ENCODE assay signal across 12 mouse cellular contexts in the genomic region with DNA sequence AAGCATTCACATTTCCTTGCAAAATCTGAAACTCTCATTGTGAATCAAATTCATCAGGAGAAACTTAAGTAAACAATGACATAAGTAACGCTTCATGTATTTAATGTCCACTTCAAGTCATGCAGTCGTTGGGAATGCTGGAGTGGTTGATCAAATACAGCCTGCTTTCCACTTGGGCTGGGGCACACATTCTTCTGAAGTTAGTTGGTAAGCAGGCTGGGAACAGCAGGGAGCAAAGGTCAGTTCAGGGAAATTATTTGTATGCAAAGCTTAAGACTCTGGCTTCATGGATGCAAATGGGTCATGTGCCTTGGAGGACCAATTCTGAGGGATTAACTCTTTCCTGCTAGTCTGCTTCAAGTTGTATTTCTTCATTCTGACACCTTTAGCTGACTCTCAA. TPM values are rescaled to one million over a fixed set of nuclear protein-coding genes. Genes with fewer than 3 reads are reported as not detected.
DNase-seq lines count a peak whose midpoint lies in the region; ATAC-seq and TF ChIP-seq lines count a peak whose summit lies in the region.
"Had no signal": no experiment of that assay in that cellular context is flagged by ENCODE, and none has a peak within 500 bp of the region (broad histone marks: within the 10 kb centered on the region; RNA-seq: fewer than 3 reads in every experiment).

No protein-coding gene starts in this region.

- no peak overlapping the region for H3K4me3 ChIP-seq in kidney, adult 2 months (ENCODE audit: insufficient read depth, low read depth, low read length)
- H3K4me3 ChIP-seq in lung, embryonic 16.5 days (ENCODE audit: low read length) = no peak overlapping the region
- H3K4me3 ChIP-seq: forebrain, embryonic 10.5 days had no signal

- no peak for TF ChIP-seq CTCF in kidney, adult 2 months (conservative IDR thresholded peaks at IDR 0.05; ENCODE audit: insufficient read depth, insufficient read length, low read depth, low read length)

- H3K27ac ChIP-seq in kidney, adult 2 months (ENCODE audit: insufficient read depth, low read depth, low read length) = peak overlapping the region; percentile 84
- peak overlapping the region; percentile 45 for H3K27ac ChIP-seq in lung, embryonic 16.5 days (ENCODE audit: low read length)

- peak; percentile 41 for DNase-seq in Muller cell, postnatal 12 days (ENCODE audit: inconsistent ontology term)
- peak; percentile 75 for DNase-seq in embryo, embryonic 10.5 days (ENCODE audit: low spot score)
- DNase-seq in kidney, adult 2 months = peak; percentile 92
- DNase-seq in heart, adult 9 months (ENCODE audit: low spot score in 2 of 2) = no peak
- no peak for DNase-seq in gastrocnemius, postnatal 10 days
- DNase-seq in T-cell, adult 2 months (ENCODE audit: low spot score) = no peak
- DNase-seq: cerebellum, postnatal 10 days; liver, postnatal 0 days had no signal

- no peak for TF ChIP-seq POLR2A in kidney, adult 2 months (IDR thresholded peaks at IDR 0.05; ENCODE audit: low read depth, low read length)

- H3K36me3 ChIP-seq in kidney, adult 2 months (ENCODE audit: control insufficient read depth, insufficient read depth, low read length) = no peaks in the 10 kb centered on the region
- H3K36me3 ChIP-seq in lung, embryonic 16.5 days (ENCODE audit: control insufficient read depth, insufficient read depth, low read length) = no peaks in the 10 kb centered on the region
- H3K36me3 ChIP-seq: G1E had no signal

- H3K9ac ChIP-seq in lung, embryonic 16.5 days (ENCODE audit: low read length) = no peak overlapping the region
- H3K9ac ChIP-seq: liver, postnatal 0 days had no signal

- ATAC-seq in lung, embryonic 16.5 days (ENCODE audit: low read depth) = peak; percentile 73
- ATAC-seq: liver, postnatal 0 days had no signal

- H3K4me1 ChIP-seq in kidney, adult 2 months (ENCODE audit: control insufficient read depth, insufficient read depth, low read length) = peaks cover 44% of the 10 kb centered on the region
- H3K4me1 ChIP-seq in lung, embryonic 16.5 days (replicated peaks; ENCODE audit: control insufficient read depth, insufficient read depth, low read length) = peaks cover 42% of the 10 kb centered on the region

- H3K9me3 ChIP-seq in lung, embryonic 16.5 days (ENCODE audit: control insufficient read depth, low read length) = no peaks in the 10 kb centered on the region
- H3K9me3 ChIP-seq: forebrain, embryonic 10.5 days had no signal

- 15% methylated on average over 2 of the region's 2 CpGs for WGBS in kidney, adult 2 months
- 7% methylated on average over 2 of the region's 2 CpGs for WGBS in lung, embryonic 16.5 days

- H3K27me3 ChIP-seq in kidney, adult 2 months (replicated peaks; ENCODE audit: control insufficient read depth, insufficient read depth, low read length) = no peaks in the 10 kb centered on the region
- H3K27me3 ChIP-seq in lung, embryonic 16.5 days (ENCODE audit: control insufficient read depth, insufficient read depth, low read depth, low read length) = no peaks in the 10 kb centered on the region

- H3K4me2 ChIP-seq in lung, embryonic 16.5 days (ENCODE audit: low read depth, low read length) = 0 out of 2 replicates have a peak overlapping the region, but pooled peaks have one; percentile 3
- H3K4me2 ChIP-seq: heart, embryonic 11.5 days had no signal

RNA-seq across cellular contexts. Expression of a gene that starts 16.7 kb away (rescaled TPM):
- polyA plus RNA-seq in kidney, adult 2 months (2012; rRNA removed) = 61.0 and 69.3 TPM in 2 replicates
- polyA plus RNA-seq in lung, embryonic 16.5 days (2015; fragmentation: Nextera tagmentation; extraction: Ambion mirVana) = 9.0 and 10.5 TPM in 2 replicates
- total RNA-seq in gastrocnemius, postnatal 10 days (2021) = 1 to 10 TPM; 7.4 to 7.7 TPM

Comparison
In these comparisons a context has a peak if more than half of its experiments do, and no peak if none do; other contexts are left out.
1. DNase-seq: peak in Muller cell, postnatal 12 days (single experiment), embryo, embryonic 10.5 days (single experiment) and kidney, adult 2 months (single experiment); none in heart, adult 9 months (0 of 2), gastrocnemius, postnatal 10 days (single experiment) and T-cell, adult 2 months (single experiment).